Mouse (Mus musculus) layer of hippocampus, postnatal 25 days (tissue): ENCODE data around the gene Clns1a. TPM values are rescaled to one million over a fixed set of nuclear protein-coding genes. Genes with fewer than 3 reads are reported as not detected.

Experiments used
- DNase-seq, 2 experiments: peaks; one replicate each; pipeline ENCODE4 v3.0.0; 2022; ENCODE audit warnings: mixed read lengths in 2 of 2, low spot score in 1 of 2; ENCODE audit errors: extremely low spot score in 1 of 2
- total RNA-seq, 2 experiments: library from RNA; stranded (reverse); gene quantifications; 2 replicates each; pipeline ENCODE4 v1.2.3; 2021

Clns1a gene
- total RNA-seq, 2 experiments from 2014 or later: 80.3 to 91.2 TPM

- DNase-seq: no peak
These were observed 68.2 kb downstream of the Clns1a start for GRCm38 (mm10) chr7:97764591-97764990.

DNA sequence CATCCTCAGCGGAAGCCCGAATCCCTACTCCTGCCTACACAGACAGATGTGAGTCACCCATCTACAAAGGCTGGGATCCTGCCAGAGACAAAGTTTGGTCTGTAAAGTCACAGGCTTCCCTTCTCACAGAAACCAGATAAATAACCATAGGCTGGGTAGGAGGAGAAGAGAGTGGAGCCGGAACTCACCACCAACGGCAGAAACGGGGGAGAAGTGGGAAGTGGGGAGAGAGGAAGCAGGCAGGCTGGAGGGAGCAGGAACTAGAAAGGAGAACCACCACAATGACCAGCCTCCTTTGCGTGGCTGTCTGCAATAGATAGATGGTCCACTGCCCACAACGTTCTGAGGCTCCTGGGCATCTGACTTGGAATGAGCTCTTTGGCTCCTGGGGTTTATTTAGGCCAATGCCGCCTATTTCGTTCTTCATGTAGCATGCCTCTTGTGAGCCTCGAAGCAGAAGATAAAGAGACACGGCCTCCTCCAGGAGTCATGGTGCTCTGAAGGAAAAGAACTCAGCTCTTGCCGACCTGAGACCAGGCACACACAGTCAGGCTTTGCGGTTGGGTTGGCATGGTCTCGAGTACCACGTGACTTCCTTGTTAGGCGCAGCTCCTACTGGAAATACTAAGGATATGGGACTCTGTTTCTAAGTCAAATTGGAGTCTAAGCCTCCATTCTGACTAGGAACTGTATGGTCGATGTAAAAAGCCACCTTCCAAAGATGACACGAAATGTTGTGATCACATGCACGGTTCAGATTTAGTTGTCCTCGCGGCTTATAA lies 68.9 kb downstream of the Clns1a start:
- peak in 1 of 2 experiments; percentile 15 for DNase-seq

DNA sequence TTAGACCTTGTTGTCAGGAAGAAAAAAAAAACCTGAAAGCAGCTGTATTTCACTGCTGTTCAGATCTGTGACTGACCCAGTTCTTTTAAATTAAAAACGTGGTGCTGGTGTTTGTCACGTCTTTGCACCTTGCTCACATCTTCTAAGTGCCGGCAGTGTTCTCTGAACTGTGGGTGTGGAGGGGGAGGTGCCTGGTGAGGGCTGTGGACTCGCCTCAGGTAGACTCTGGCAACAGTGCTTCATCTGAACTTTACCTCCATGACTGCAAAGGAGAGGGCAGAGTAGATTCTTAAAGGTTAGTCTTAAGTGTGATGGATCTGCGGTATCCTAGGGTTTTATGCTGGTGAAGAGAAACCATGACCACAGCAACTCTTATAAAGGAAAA lies 69.5 kb downstream of the Clns1a start:
- DNase-seq: no peak

DNA sequence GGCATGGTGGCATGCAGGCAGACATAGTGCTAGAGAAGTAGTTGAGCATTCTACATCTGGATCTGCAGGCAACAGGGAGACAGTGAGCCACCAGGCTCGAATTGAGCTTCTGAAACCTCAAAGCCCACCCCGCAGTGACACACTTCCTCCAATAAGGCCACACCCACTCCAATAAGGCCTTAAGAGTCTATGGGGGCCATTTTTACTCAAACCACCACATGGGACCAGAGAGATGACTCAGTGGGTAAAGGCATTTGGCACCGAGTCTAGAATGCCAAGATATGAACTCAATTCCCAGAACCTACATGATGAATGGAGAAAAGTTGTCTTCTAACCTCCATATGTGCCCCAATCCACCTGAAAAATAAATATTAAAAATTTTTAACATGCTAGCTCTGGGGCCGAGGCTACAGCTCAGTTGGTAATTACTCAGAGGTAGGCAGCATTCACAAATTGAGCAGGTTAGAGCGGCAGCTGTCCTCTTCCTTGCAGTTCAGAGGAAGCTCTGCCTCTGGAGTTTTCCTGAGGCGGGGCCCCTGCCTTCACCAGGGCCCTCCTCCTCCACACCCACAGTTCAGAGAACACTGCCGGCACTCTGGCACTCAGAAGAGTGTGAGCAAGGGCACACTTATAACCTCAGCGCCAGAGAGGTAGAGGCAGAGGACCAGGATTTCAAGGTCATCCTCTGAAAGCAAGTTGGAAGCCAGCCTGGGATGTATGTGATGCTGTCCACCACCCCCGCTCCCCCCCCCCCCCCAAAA lies 70.2 kb downstream of the Clns1a start:
- DNase-seq: no peak

DNA sequence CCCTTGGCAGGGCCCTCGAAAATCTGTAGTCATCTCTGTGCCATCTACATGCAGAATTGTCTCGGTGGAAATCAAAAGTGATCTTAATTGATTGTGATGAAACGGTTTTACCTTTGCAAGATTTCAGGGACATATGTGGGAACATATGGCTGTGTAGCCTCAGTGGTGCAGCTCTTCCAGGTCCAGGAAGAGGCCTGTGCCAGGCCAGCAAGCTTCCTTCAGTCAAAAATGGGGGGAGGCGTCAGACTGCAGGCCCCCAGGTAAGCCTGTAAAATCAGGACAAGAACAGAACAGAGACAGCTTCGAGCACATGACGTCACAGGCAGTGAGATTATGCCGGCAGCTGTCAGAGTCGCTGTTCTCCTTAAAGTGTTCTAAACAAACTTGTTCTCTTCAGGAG lies 71.4 kb downstream of the Clns1a start:
- no peak for DNase-seq

DNA sequence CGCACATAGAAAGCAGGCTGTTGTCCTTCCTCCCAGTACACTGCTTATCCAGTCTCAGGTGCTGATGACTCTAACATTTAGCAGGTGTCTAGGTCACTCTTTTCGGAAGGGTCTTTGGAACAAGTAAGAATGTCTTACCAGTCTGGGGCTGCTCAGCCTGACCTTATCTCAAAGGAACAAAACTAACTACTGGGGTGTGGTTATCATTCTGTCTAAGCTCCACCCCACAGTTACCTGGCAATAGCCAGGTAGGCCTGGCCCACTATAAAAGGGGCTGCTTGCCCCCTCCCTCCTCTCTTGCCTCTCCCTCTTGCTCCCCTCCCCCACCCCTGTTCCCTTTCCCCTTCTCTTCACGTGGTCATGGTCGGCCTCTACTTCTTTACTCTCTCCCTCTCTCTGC lies 72.6 kb downstream of the Clns1a start:
- DNase-seq: no peak

Other genes with a start within 250 kb of the Clns1a start
- gene Kctd14, start 245.3 kb upstream of the Clns1a start, total RNA-seq: 1 to 10 TPM; 3.9 to 4.1 TPM
- gene Ints4, start 215.7 kb upstream of the Clns1a start, total RNA-seq: 10 to 100 TPM; 27.0 to 31.4 TPM
- gene Aamdc, start 117.1 kb upstream of the Clns1a start, total RNA-seq: 10 to 100 TPM; 50.1 to 51.7 TPM
- 10 to 100 TPM; 38.9 to 48.7 TPM for gene Rsf1, start 116.7 kb upstream of the Clns1a start, total RNA-seq
- gene Aqp11, start 41.7 kb downstream of the Clns1a start, total RNA-seq: 10 to 100 TPM; 39.7 to 43.8 TPM
- gene Pak1, start 91.9 kb downstream of the Clns1a start, total RNA-seq: 100 to 1,000 TPM; 213 to 237 TPM
- not detected for gene Gdpd4, start 223.3 kb downstream of the Clns1a start, total RNA-seq